Mouse (Mus musculus): Measurements from ENCODE around the gene Il31ra.

- TF ChIP-seq CTCF (IDR thresholded peaks at IDR 0.05; ENCODE audit: extremely low read depth, insufficient read depth, insufficient read length, insufficient replicate concordance) (no peak), POLR2A (IDR thresholded peaks at IDR 0.05; ENCODE audit: low read depth, low read length) (no peak)
These were observed 57.1 kb downstream of the Il31ra start for GRCm38 (mm10) chr13:112537065-112537464.

Measured in spleen, adult 2 months (tissue).